Mouse (Mus musculus): Measurements from ENCODE around the gene Unk. TPM values are rescaled to one million over a fixed set of nuclear protein-coding genes. Genes with fewer than 3 reads are reported as not detected.

The Unk gene
- polyA plus RNA-seq, 1 experiment, result 121 TPM

DNA sequence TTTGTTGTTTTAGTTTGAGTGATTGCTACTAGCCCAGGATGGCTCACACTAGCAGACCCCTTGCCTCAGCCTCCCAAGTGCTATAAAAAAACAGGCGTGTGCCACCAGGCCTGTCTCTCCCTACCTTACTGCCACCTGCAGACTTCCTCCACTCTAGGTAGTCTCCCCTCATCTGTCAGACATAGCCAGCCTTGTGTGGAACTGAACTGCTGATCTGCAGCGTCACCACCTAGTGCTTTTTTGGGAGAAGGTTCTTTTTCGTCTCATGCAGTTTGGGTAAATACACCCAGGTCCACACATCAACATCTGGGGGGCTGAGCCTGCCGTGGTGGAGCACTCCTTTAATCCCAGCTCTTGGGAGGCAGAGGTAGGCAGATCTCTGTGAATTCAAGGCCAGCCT lies 33.1 kb upstream of the Unk start:
- Histone ChIP-seq H3K4me1 (replicated peaks; ENCODE audit: control insufficient read depth, insufficient read depth, low read length) (peaks cover 3% of the 10 kb centered on the region), H3K27me3 (ENCODE audit: control insufficient read depth, insufficient read depth, low read length) (no peaks in the 10 kb centered on the region), H3K27ac (ENCODE audit: control insufficient read depth, insufficient read depth, low read length) (no peak overlapping the region), H3K36me3 (ENCODE audit: control insufficient read depth, insufficient read depth, low read length) (no peaks in the 10 kb centered on the region), H3K4me3 (ENCODE audit: control insufficient read depth, insufficient read depth, low read length) (no peak overlapping the region)
- no peak for DNase-seq
- 89% methylated on average over 4 of the region's 4 CpGs for WGBS
- TF ChIP-seq POLR2A (IDR thresholded peaks at IDR 0.05; ENCODE audit: control insufficient read depth, extremely low read depth, insufficient read depth, low read length, poor library complexity) (no peak), CTCF (IDR thresholded peaks at IDR 0.05; ENCODE audit: borderline replicate concordance, control insufficient read depth, extremely low read depth, insufficient read depth, low read length, poor library complexity) (no peak)

DNA sequence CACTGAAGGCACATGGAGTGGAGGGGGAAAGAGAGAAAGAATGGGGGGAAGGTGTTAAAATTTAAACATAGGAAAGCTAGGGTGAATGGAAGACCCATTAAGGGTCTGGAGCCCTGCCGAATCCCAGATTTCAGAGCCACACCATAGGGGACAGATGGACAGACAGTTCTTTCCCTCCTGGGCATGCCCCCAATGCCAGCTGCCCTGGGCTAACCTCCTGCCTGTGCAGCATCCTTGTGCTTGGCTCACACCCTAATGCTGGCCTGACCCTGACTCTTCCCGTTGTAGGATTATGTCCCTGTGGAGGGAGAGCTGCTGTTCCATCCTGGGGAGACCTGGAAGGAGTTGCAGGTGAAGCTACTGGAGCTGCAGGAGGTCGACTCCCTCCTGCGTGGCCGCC lies 32.5 kb upstream of the Unk start:
- H3K27ac ChIP-seq (ENCODE audit: control insufficient read depth, insufficient read depth, low read length), result no peak overlapping the region
- H3K4me3 ChIP-seq (ENCODE audit: control insufficient read depth, insufficient read depth, low read length), result no peak overlapping the region
- no peaks in the 10 kb centered on the region for H3K27me3 ChIP-seq (ENCODE audit: control insufficient read depth, insufficient read depth, low read length)
- no peaks in the 10 kb centered on the region for H3K36me3 ChIP-seq (ENCODE audit: control insufficient read depth, insufficient read depth, low read length)
- 98% methylated on average over 5 of the region's 5 CpGs for WGBS
- TF ChIP-seq CTCF (IDR thresholded peaks at IDR 0.05; ENCODE audit: borderline replicate concordance, control insufficient read depth, extremely low read depth, insufficient read depth, low read length, poor library complexity) (no peak), POLR2A (IDR thresholded peaks at IDR 0.05; ENCODE audit: control insufficient read depth, extremely low read depth, insufficient read depth, low read length, poor library complexity) (no peak)
- no peak for DNase-seq
- peaks cover 3% of the 10 kb centered on the region for H3K4me1 ChIP-seq (replicated peaks; ENCODE audit: control insufficient read depth, insufficient read depth, low read length)

DNA sequence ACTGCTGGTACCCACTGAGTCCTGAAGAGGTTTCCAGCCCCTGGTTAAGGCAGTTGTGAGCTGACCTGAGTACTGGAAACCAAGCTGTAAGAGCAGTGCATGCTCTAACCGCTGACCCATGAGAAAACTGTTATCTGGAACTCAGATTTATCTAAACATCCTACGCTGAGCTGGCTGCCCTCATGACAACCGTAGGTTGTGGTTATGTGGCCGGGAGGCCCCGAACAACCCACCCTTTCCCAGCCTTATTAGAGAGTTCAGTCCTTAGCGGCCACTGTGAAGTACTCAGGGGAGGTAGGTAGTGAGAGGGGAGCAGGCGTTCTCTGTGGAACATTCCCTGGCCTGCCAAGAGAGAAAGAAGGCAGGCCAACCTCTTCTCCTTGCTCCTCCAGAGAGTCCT lies 31.1 kb upstream of the Unk start:
- DNase-seq, result no peak
- TF ChIP-seq POLR2A (IDR thresholded peaks at IDR 0.05; ENCODE audit: control insufficient read depth, extremely low read depth, insufficient read depth, low read length, poor library complexity) (no peak), CTCF (IDR thresholded peaks at IDR 0.05; ENCODE audit: borderline replicate concordance, control insufficient read depth, extremely low read depth, insufficient read depth, low read length, poor library complexity) (no peak)
- peaks cover 3% of the 10 kb centered on the region for H3K4me1 ChIP-seq (replicated peaks; ENCODE audit: control insufficient read depth, insufficient read depth, low read length)
- H3K36me3 ChIP-seq (ENCODE audit: control insufficient read depth, insufficient read depth, low read length), result no peaks in the 10 kb centered on the region
- no peak overlapping the region for H3K27ac ChIP-seq (ENCODE audit: control insufficient read depth, insufficient read depth, low read length)
- H3K4me3 ChIP-seq (ENCODE audit: control insufficient read depth, insufficient read depth, low read length), result no peak overlapping the region
- 50% methylated on average over 7 of the region's 7 CpGs for WGBS
- H3K27me3 ChIP-seq (ENCODE audit: control insufficient read depth, insufficient read depth, low read length), result no peaks in the 10 kb centered on the region

DNA sequence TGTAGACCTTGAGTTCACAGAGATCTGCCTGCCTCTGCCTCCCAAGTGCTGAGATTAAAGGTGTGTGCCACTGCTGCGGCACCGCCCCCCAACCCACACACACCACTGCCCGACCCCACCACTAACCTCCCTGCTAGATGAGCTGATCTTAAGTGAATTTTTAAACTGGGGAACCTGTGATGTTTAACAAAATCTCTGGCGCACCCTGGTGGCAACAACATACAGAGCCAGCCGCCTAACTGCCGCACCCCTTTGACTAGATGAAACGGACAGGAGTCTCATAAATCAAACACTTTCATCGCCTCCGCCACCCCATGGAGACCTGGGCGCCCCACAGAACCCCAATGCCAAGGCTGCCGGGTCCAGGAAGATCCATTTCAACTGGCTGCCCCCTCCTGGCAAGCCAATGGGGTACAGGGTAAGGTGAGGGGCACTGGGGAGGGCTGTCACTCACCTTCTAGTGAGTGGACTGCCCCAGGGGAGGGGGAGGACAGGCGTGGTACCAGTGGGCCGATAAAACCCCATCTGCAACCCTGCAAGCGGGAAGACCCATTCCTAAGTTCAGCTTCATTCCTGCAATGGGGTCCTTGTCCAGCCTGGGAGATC lies 30.5 kb upstream of the Unk start:
- Histone ChIP-seq H3K4me3 (ENCODE audit: control insufficient read depth, insufficient read depth, low read length) (no peak overlapping the region), H3K27ac (ENCODE audit: control insufficient read depth, insufficient read depth, low read length) (no peak overlapping the region), H3K27me3 (ENCODE audit: control insufficient read depth, insufficient read depth, low read length) (no peaks in the 10 kb centered on the region), H3K36me3 (ENCODE audit: control insufficient read depth, insufficient read depth, low read length) (no peaks in the 10 kb centered on the region), H3K4me1 (replicated peaks; ENCODE audit: control insufficient read depth, insufficient read depth, low read length) (peaks cover 5% of the 10 kb centered on the region)
- DNase-seq, result peak; percentile 78
- no peak for TF ChIP-seq POLR2A (IDR thresholded peaks at IDR 0.05; ENCODE audit: control insufficient read depth, extremely low read depth, insufficient read depth, low read length, poor library complexity)
- TF ChIP-seq CTCF (IDR thresholded peaks at IDR 0.05; ENCODE audit: borderline replicate concordance, control insufficient read depth, extremely low read depth, insufficient read depth, low read length, poor library complexity), result peak; percentile 47; the same call in 1 of the 2 replicates
- WGBS, result 13% methylated on average over 14 of the region's 14 CpGs

DNA sequence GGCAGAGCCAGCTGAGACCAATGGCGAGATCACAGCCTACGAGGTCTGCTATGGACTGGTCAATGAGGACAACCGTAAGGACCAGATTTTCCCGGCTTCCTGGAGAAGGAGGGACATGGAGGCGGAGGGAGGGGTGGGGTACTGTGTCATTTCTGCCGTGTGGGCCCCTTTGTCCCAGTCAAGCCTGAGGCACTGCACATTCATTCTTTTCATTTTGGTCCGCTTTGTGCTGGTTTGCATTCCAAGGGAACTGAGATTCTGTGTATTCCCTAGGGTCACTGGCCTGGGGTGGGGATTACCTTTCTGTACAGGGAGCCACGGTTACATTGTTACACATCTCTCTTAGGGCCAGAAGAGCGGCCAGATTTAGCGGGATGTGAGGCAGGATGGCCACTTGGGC lies 29.5 kb upstream of the Unk start:
- Histone ChIP-seq H3K36me3 (ENCODE audit: control insufficient read depth, insufficient read depth, low read length) (no peaks in the 10 kb centered on the region), H3K27ac (ENCODE audit: control insufficient read depth, insufficient read depth, low read length) (no peak overlapping the region), H3K4me1 (replicated peaks; ENCODE audit: control insufficient read depth, insufficient read depth, low read length) (peaks cover 14% of the 10 kb centered on the region), H3K27me3 (ENCODE audit: control insufficient read depth, insufficient read depth, low read length) (no peaks in the 10 kb centered on the region), H3K4me3 (ENCODE audit: control insufficient read depth, insufficient read depth, low read length) (no peak overlapping the region)
- TF ChIP-seq POLR2A (IDR thresholded peaks at IDR 0.05; ENCODE audit: control insufficient read depth, extremely low read depth, insufficient read depth, low read length, poor library complexity) (no peak), CTCF (IDR thresholded peaks at IDR 0.05; ENCODE audit: borderline replicate concordance, control insufficient read depth, extremely low read depth, insufficient read depth, low read length, poor library complexity) (no peak)
- 94% methylated on average over 10 of the region's 10 CpGs for WGBS
- no peak for DNase-seq

DNA sequence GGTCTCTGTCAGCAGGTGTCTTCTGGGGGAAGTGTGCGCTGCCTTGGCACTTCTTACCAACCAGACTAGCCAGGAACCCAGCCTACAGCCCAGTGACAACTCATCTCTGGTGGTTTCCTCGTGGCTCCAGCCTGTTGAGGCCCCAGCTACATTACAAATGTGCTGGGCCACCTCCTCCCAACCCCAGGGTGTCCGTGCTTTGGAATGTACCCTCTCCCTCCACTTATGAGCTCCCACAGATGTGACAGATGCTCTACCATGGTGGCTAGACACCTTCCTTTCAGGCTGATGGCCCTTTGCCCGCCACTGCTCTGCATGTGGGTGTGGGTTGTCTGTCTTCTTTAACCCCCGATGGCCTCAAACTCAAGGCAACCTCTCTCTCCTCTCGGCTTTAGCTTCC lies 28.4 kb upstream of the Unk start:
- no peak for TF ChIP-seq CTCF (IDR thresholded peaks at IDR 0.05; ENCODE audit: borderline replicate concordance, control insufficient read depth, extremely low read depth, insufficient read depth, low read length, poor library complexity)
- no peak for TF ChIP-seq POLR2A (IDR thresholded peaks at IDR 0.05; ENCODE audit: control insufficient read depth, extremely low read depth, insufficient read depth, low read length, poor library complexity)
- WGBS, result 58% methylated on average over 6 of the region's 6 CpGs
- Histone ChIP-seq H3K4me1 (replicated peaks; ENCODE audit: control insufficient read depth, insufficient read depth, low read length) (peaks cover 14% of the 10 kb centered on the region), H3K27me3 (ENCODE audit: control insufficient read depth, insufficient read depth, low read length) (no peaks in the 10 kb centered on the region), H3K4me3 (ENCODE audit: control insufficient read depth, insufficient read depth, low read length) (no peak overlapping the region), H3K36me3 (ENCODE audit: control insufficient read depth, insufficient read depth, low read length) (no peaks in the 10 kb centered on the region), H3K27ac (ENCODE audit: control insufficient read depth, insufficient read depth, low read length) (no peak overlapping the region)
- DNase-seq, result no peak

DNA sequence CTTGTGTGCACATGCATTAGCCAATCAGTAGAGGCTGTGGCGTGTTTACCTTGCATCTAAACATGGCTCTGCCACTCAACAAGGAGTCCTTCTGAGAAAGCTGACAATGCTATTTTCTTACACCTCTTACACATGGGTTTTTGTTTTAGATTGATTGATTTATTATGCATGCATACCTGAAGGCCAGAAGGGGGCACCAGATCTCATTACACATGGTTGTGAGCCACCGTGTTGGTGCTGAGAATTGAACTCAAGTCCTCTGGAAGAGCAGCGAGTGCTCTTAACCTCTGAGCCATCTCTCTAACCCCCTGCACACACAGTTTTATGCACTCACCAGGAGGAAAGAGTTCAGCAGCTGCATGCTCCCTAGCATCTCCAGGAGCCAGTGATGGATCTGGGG lies 27.2 kb upstream of the Unk start:
- DNase-seq, result no peak
- Histone ChIP-seq H3K27me3 (ENCODE audit: control insufficient read depth, insufficient read depth, low read length) (no peaks in the 10 kb centered on the region), H3K36me3 (ENCODE audit: control insufficient read depth, insufficient read depth, low read length) (no peaks in the 10 kb centered on the region), H3K4me3 (ENCODE audit: control insufficient read depth, insufficient read depth, low read length) (no peak overlapping the region), H3K4me1 (replicated peaks; ENCODE audit: control insufficient read depth, insufficient read depth, low read length) (peaks cover 14% of the 10 kb centered on the region), H3K27ac (ENCODE audit: control insufficient read depth, insufficient read depth, low read length) (no peak overlapping the region)
- no peak for TF ChIP-seq POLR2A (IDR thresholded peaks at IDR 0.05; ENCODE audit: control insufficient read depth, extremely low read depth, insufficient read depth, low read length, poor library complexity)
- TF ChIP-seq CTCF (IDR thresholded peaks at IDR 0.05; ENCODE audit: borderline replicate concordance, control insufficient read depth, extremely low read depth, insufficient read depth, low read length, poor library complexity), result no peak
- 93% methylated on average over 3 of the region's 3 CpGs for WGBS

All from thymus, adult 2 months (tissue).